Mouse (Mus musculus) neural tube, embryonic 13.5 days (tissue): ENCODE results near the gene Pde10a. TPM values are rescaled to one million over a fixed set of nuclear protein-coding genes. Genes with fewer than 3 reads are reported as not detected.

Experiments used
- ATAC-seq: fragments of 200-750 bp; cut with Nextera tagmentation; 2 replicates; pipeline ENCODE4 v1.8.0; 2017; ENCODE audit warnings: low read depth, mild to moderate bottlenecking, moderate TSS enrichment, moderate library complexity
- H3K27ac ChIP-seq: fragments of 300-500 bp; sonication (generic); replicated peaks from 2 replicates; pipeline ENCODE4 v1.5.1; 2015; ENCODE audit warnings: moderate library complexity, mild to moderate bottlenecking, inconsistent platforms
- H3K27me3 ChIP-seq: fragments of 300-500 bp; sonication (generic); 2 replicates; pipeline ENCODE4 v1.6.1; 2015; ENCODE audit warnings: mild to moderate bottlenecking, inconsistent platforms
- H3K36me3 ChIP-seq: fragments of 300-500 bp; sonication (generic); 2 replicates; pipeline ENCODE4 v1.6.1; 2015; ENCODE audit warnings: mild to moderate bottlenecking, inconsistent platforms
- H3K4me1 ChIP-seq: fragments of 300-500 bp; sonication (generic); replicated peaks from 2 replicates; pipeline ENCODE4 v1.6.1; 2015; ENCODE audit warnings: inconsistent platforms
- H3K4me2 ChIP-seq: fragments of 300-500 bp; sonication (generic); 2 replicates; pipeline ENCODE4 v1.6.1; 2015; ENCODE audit warnings: inconsistent platforms, mild to moderate bottlenecking, moderate library complexity
- H3K4me3 ChIP-seq: fragments of 300-500 bp; sonication (generic); 2 replicates; pipeline ENCODE4 v1.5.1; 2015; ENCODE audit warnings: mild to moderate bottlenecking, inconsistent platforms
- H3K9ac ChIP-seq: fragments of 300-500 bp; sonication (generic); 2 replicates; pipeline ENCODE4 v1.6.1; 2015; ENCODE audit warnings: moderate library complexity, mild to moderate bottlenecking, inconsistent platforms
- H3K9me3 ChIP-seq: fragments of 300-500 bp; sonication (generic); 2 replicates; pipeline ENCODE4 v1.6.1; 2016; ENCODE audit warnings: inconsistent platforms
- whole genome bisulfite sequencing: fragments of 180-500 bp; shearing (Covaris S2); methylation state at CpG from one replicate; pipeline ENCODE4 v1.1.7; 2015; 5-methylcytosine and 5-hydroxymethylcytosine counted together
- polyA plus RNA-seq: library from polyadenylated mRNA; unstranded; fragments of >200 nt; fragmentation: Nextera tagmentation; extraction: Ambion mirVana; gene quantifications from 2 replicates; pipeline ENCODE4 v1.2.1, GENCODE M21; 2015

Gene Pde10a
- polyA plus RNA-seq, 1 experiment from 2014 or later = 10.7 TPM

DNA sequence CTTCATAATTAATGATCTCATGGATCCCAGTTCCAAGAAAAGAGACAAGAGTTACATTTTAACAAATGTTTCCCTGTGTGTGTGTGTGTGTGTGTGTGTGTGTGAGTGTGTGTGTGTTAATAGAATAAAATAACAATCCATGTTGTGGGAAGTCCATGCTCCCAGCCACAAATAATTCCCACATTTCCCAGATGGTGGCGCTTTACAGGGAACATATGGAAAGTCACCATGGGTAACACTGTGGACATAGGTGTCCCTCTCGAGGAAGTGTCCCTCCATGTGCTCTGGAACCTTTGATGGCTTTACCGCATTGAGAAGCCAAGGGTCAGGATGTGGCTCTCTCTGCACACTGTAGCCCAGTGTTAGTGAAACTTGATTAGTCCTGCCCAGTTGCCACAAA lies 3.5 kb downstream of the Pde10a start:
- no peak overlapping the region for H3K4me2 ChIP-seq
- peaks cover 24% of the 10 kb centered on the region for H3K4me1 ChIP-seq
- no peaks in the 10 kb centered on the region for H3K9me3 ChIP-seq
- ATAC-seq = no peak
- no peak overlapping the region for H3K4me3 ChIP-seq
- no peak overlapping the region for H3K9ac ChIP-seq
- H3K27ac ChIP-seq = no peak overlapping the region
- peaks cover 44% of the 10 kb centered on the region for H3K27me3 ChIP-seq
- no peaks in the 10 kb centered on the region for H3K36me3 ChIP-seq
- WGBS = 86% methylated on average over 3 of the region's 3 CpGs

DNA sequence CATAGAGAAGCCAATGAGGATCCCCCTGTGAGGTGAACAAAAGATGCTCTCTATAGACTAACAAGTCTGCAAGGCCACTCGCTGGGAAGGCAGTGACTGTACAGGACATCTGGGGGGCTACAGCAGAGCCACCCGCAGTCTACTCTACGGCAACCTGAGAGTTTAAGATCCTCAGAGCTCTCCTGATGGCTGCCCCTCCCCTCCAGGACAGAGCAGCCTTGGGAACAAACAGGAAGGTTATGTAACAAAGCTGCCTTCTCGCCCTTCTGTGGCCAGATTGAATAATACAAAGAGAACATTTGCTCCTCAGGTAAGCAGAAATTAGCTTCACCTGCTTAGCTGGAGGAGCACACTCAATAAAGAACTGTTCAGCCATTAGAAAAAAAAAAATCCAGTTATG lies 7.4 kb downstream of the Pde10a start:
- H3K4me1 ChIP-seq = no peaks in the 10 kb centered on the region
- H3K27me3 ChIP-seq = peaks cover 9% of the 10 kb centered on the region
- no peaks in the 10 kb centered on the region for H3K36me3 ChIP-seq
- no peak overlapping the region for H3K4me2 ChIP-seq
- no peaks in the 10 kb centered on the region for H3K9me3 ChIP-seq
- 77% methylated on average over 4 of the region's 4 CpGs for WGBS
- no peak overlapping the region for H3K27ac ChIP-seq
- no peak overlapping the region for H3K9ac ChIP-seq
- ATAC-seq = no peak
- no peak overlapping the region for H3K4me3 ChIP-seq

DNA sequence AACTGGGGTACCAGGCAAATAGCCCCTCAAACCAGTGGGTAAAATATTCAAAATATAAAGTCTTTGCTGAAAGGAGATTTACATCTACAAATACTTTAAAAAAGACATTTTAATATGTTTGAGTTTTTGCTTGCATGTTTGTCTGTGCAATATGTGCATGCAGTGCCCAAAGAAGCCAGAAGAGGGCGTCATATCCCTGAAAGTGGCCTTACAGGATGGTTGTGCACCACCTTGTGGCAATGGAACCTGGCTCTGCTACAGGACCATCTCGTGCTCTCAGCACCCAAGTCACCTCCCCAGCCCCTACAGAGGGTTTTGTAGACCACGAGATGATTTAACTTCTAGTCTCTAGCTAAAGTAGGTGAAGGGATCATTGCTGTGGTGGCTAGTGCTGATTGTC lies 8.7 kb downstream of the Pde10a start:
- ATAC-seq = no peak
- 0 out of 2 replicates have a peak, but pooled peaks cover 3% of the 10 kb centered on the region for H3K27me3 ChIP-seq
- H3K4me2 ChIP-seq = no peak overlapping the region
- H3K4me1 ChIP-seq = no peaks in the 10 kb centered on the region
- no peaks in the 10 kb centered on the region for H3K36me3 ChIP-seq
- H3K27ac ChIP-seq = no peak overlapping the region
- WGBS = 43% methylated on average over 3 of the region's 3 CpGs
- H3K9me3 ChIP-seq = no peaks in the 10 kb centered on the region
- H3K9ac ChIP-seq = no peak overlapping the region
- H3K4me3 ChIP-seq = no peak overlapping the region

DNA sequence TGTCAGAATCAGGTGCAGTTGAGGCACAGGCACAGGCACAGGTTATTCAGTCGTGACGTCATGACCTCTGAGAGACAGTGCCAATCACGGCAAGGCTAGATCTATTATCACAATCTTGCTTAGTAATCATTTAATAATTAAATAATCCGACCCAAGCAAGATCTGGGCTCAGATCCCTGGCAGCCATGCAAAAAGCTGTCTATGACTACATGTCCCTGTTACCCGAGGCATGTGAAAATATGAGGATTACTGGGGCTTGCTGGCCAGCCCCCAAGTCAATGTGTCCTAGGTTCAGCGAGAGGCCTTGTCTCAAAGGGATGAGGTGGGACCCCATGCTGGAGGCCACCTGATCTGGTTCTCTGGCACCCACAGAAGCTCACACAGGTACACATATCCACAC lies 11.3 kb downstream of the Pde10a start:
- ATAC-seq = no peak
- H3K9ac ChIP-seq = no peak overlapping the region
- H3K4me1 ChIP-seq = no peaks in the 10 kb centered on the region
- no peaks in the 10 kb centered on the region for H3K27me3 ChIP-seq
- no peak overlapping the region for H3K4me2 ChIP-seq
- WGBS = 83% methylated on average over 6 of the region's 6 CpGs
- H3K4me3 ChIP-seq = no peak overlapping the region
- no peaks in the 10 kb centered on the region for H3K9me3 ChIP-seq
- no peak overlapping the region for H3K27ac ChIP-seq
- no peaks in the 10 kb centered on the region for H3K36me3 ChIP-seq

DNA sequence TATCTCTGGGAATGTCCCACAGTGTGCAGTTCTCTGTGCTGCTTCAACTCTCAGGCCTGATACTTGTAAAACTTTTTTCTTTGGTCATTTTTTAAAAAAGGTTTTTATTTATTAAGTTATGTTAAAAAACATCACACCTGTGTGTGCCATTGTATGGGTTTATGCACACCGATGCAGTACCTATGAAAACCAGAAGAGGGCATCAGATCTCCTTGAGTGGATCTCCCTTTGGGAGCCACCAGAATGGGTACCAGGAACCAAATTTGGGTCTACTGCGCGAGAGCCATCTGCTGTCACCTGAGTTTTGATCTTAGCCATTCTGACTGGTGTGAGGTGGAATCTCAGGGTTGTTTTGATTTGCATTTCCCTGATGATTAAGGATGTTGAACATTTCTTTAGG lies 12.9 kb downstream of the Pde10a start:
- no peak for ATAC-seq
- H3K4me2 ChIP-seq = no peak overlapping the region
- no peak overlapping the region for H3K27ac ChIP-seq
- H3K4me1 ChIP-seq = no peaks in the 10 kb centered on the region
- no peaks in the 10 kb centered on the region for H3K27me3 ChIP-seq
- no peaks in the 10 kb centered on the region for H3K9me3 ChIP-seq
- no peaks in the 10 kb centered on the region for H3K36me3 ChIP-seq
- whole genome bisulfite sequencing = 70% methylated on average over 3 of the region's 3 CpGs
- H3K4me3 ChIP-seq = no peak overlapping the region
- H3K9ac ChIP-seq = no peak overlapping the region

- Histone ChIP-seq H3K4me3 (no peak overlapping the region), H3K9me3 (no peaks in the 10 kb centered on the region), H3K4me1 (no peaks in the 10 kb centered on the region), H3K27me3 (no peaks in the 10 kb centered on the region), H3K36me3 (no peaks in the 10 kb centered on the region), H3K27ac (no peak overlapping the region), H3K9ac (no peak overlapping the region), H3K4me2 (no peak overlapping the region)
- 76% methylated on average over 14 of the region's 14 CpGs for WGBS
- no peak for ATAC-seq
These were observed 16.9 kb downstream of the Pde10a start for GRCm38 (mm10) chr17:8541974-8542538.

- H3K9ac ChIP-seq = no peak overlapping the region
- WGBS = 88% methylated on average over 9 of the region's 9 CpGs
- no peaks in the 10 kb centered on the region for H3K27me3 ChIP-seq
These were observed 21.2 kb downstream of the Pde10a start for GRCm38 (mm10) chr17:8546366-8546765.

DNA sequence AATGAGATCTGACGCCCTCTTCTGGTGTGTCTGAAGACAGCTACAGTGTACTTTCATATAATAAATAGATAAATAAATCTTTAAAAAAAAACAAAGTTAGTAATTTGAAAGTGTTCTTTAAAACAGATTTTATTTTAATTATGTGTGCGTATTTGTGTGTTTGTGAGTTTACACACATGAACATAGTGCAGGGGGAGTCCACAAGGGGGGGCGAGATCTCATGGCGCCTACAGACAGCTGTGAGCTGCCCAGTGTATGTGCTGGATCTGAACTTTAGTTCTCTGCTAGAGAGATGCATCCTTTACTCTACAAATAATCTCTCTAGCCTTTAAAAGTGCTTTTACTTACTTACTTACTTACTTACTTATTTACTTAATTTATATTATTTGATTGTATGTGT lies 23.6 kb downstream of the Pde10a start:
- ATAC-seq = no peak
- WGBS = 90% methylated on average over 4 of the region's 4 CpGs
- Histone ChIP-seq H3K36me3 (no peaks in the 10 kb centered on the region), H3K9me3 (no peaks in the 10 kb centered on the region), H3K4me2 (no peak overlapping the region), H3K27me3 (no peaks in the 10 kb centered on the region), H3K4me3 (no peak overlapping the region), H3K9ac (no peak overlapping the region), H3K27ac (no peak overlapping the region), H3K4me1 (no peaks in the 10 kb centered on the region)

More at GRCm38 (mm10) chr17:8546366-8546765, 21.2 kb downstream of the Pde10a start:
- Histone ChIP-seq H3K4me1 (no peaks in the 10 kb centered on the region), H3K4me2 (no peak overlapping the region), H3K27ac (no peak overlapping the region), H3K36me3 (no peaks in the 10 kb centered on the region), H3K4me3 (no peak overlapping the region), H3K9me3 (no peaks in the 10 kb centered on the region)
- ATAC-seq = no peak

DNA sequence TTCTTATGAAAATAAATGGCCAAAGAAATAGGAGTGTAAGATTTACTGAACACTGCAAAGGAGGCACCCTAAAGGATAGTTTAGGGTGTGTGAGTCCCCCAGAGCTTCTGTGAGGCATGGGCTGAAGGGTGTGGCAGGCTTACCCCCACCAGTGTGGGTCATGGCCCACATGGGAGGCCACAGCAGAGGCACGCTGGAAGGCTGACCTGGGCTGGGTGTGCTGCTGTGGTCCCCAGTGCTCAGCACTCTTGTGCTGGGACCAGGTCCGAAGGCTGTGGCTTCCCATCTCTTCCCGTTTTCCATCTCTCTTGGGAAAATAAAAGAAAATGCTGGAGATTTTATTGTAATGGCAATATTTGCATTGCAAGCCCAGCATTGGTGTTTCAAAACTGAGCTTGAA lies 26.5 kb downstream of the Pde10a start:
- no peak overlapping the region for H3K27ac ChIP-seq
- H3K4me3 ChIP-seq = no peak overlapping the region
- no peaks in the 10 kb centered on the region for H3K36me3 ChIP-seq
- H3K4me2 ChIP-seq = no peak overlapping the region
- H3K9me3 ChIP-seq = no peaks in the 10 kb centered on the region
- no peaks in the 10 kb centered on the region for H3K27me3 ChIP-seq
- no peak overlapping the region for H3K9ac ChIP-seq
- no peaks in the 10 kb centered on the region for H3K4me1 ChIP-seq
- 74% methylated on average over 3 of the region's 3 CpGs for WGBS
- ATAC-seq = no peak

DNA sequence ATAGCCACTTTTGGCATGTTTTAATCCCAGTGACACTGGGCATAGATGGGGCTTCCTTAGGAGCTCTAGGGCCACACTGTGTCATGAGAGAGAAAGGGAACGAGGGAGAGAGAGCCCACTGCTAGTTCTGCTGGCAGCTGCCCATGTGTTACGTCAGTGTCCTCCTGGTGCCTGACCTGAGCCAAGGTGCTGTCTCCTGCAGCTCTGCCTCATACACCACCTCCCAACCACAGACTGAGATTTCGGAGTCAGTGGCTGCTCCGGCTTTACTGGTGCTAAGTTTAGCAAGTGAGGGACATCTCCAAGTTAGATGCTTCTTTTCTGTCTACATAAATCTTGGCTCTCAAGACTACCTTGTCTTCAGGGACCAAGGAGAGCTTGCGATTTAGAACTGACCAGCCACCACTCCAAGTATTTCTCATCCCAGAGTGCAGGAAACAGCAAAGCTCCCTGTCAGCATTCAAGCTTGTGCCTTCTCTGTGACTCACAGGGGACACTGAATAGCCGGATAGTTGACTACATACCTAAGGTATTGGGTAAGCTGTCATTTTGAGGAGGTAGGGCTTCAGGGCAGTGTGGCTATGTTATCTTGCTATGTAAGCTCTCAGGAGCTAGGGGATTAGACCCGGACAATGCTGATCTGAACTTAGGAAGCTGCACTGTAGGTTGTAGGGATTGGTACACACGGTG lies 27.3 kb downstream of the Pde10a start:
- Histone ChIP-seq H3K36me3 (no peaks in the 10 kb centered on the region), H3K9me3 (no peaks in the 10 kb centered on the region), H3K4me1 (no peaks in the 10 kb centered on the region), H3K27ac (no peak overlapping the region), H3K9ac (no peak overlapping the region), H3K4me2 (no peak overlapping the region), H3K27me3 (no peaks in the 10 kb centered on the region), H3K4me3 (no peak overlapping the region)
- 81% methylated on average over 8 of the region's 8 CpGs for WGBS
- no peak for ATAC-seq

DNA sequence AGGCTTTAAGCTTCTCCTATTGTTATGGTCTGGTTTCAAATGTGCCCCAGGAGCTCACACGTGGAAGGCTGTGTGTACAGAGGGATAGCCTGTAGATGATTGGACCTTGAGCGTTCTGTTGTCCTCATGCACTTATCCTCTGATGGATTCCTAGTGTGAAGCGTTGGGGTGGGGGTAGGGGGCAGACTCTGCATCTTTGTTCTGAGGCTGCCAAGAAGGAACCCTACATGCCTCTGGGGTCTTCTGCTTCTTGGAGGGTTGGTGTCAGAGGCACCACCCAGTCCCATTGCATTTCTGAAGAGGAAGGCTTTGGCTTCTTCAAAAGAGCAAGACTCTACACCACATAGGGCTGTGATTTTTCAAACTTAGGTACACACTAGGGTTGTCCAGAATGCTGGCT lies 28.4 kb downstream of the Pde10a start:
- H3K4me2 ChIP-seq = no peak overlapping the region
- no peaks in the 10 kb centered on the region for H3K27me3 ChIP-seq
- ATAC-seq = no peak
- H3K9me3 ChIP-seq = no peaks in the 10 kb centered on the region
- no peak overlapping the region for H3K4me3 ChIP-seq
- H3K27ac ChIP-seq = no peak overlapping the region
- no peak overlapping the region for H3K9ac ChIP-seq
- H3K4me1 ChIP-seq = no peaks in the 10 kb centered on the region
- 82% methylated on average over 3 of the region's 3 CpGs for WGBS
- no peaks in the 10 kb centered on the region for H3K36me3 ChIP-seq

DNA sequence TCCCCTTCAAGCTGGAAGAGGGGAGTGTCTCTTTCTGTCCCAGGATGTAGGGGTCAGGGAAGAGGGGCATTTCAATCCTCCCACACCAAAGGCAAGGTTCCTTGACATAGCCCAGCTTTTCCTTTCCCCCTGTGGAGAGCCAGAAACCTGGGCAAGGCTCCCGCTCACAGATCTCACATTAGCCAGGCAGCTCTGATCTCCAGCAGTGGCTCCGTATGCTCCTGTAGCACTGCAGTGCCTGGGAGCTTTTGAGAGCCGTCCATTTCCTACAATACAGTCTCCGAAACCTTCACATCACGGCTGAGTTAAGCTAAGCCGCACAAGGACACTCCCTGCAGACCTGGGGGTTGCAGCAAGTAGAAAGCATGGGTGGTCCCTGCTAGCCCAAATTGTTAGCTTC lies 29.0 kb downstream of the Pde10a start:
- WGBS = 92% methylated on average over 6 of the region's 6 CpGs
- Histone ChIP-seq H3K4me1 (no peaks in the 10 kb centered on the region), H3K36me3 (no peaks in the 10 kb centered on the region), H3K4me3 (no peak overlapping the region), H3K27me3 (no peaks in the 10 kb centered on the region), H3K9me3 (no peaks in the 10 kb centered on the region), H3K27ac (no peak overlapping the region), H3K4me2 (no peak overlapping the region), H3K9ac (no peak overlapping the region)
- no peak for ATAC-seq

DNA sequence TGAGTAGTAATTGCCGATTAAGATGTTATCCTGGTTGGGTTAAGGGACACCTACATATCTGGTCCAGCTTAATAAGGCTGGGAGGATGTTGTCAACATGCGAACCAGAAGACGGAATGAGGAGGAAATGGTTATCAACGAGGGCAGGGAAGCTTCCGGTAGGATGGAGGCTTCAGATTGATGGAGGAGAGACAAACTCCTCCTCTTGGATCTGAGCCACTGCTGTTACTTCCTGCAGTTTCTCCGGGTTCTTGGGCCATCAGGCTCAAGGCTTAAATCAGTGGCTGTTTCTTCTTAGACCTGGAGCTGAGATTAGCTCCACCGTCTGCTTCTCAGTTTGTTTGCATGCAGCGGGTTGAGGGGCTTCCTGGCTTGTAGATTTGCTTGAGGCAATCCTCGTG lies 30.6 kb downstream of the Pde10a start:
- 89% methylated on average over 9 of the region's 9 CpGs for WGBS
- H3K9me3 ChIP-seq = no peaks in the 10 kb centered on the region

More for the DNA sequence above, 30.6 kb downstream of the Pde10a start:
- no peaks in the 10 kb centered on the region for H3K27me3 ChIP-seq
- no peak overlapping the region for H3K4me2 ChIP-seq
- H3K4me3 ChIP-seq = no peak overlapping the region
- no peaks in the 10 kb centered on the region for H3K4me1 ChIP-seq
- ATAC-seq = no peak
- no peak overlapping the region for H3K9ac ChIP-seq
- no peaks in the 10 kb centered on the region for H3K36me3 ChIP-seq
- no peak overlapping the region for H3K27ac ChIP-seq
